Mouse (Mus musculus): ENCODE results near the gene Ier5l.

Ier5l gene

GRCm38 (mm10) chr2:30456104-30456980 lies 17.7 kb downstream of the Ier5l start:
- H3K36me3 ChIP-seq (ENCODE audit: control insufficient read depth, insufficient read depth, low read length, poor library complexity, severe bottlenecking): no peaks in the 10 kb centered on the region
- no peak for DNase-seq (ENCODE audit: low read depth, low spot score)
- no peaks in the 10 kb centered on the region for H3K27me3 ChIP-seq (ENCODE audit: control insufficient read depth, insufficient read depth, low read length, poor library complexity, severe bottlenecking)

GRCm38 (mm10) chr2:30454587-30454986 lies 19.4 kb downstream of the Ier5l start:
- no peaks in the 10 kb centered on the region for H3K27me3 ChIP-seq (ENCODE audit: control insufficient read depth, insufficient read depth, low read length, poor library complexity, severe bottlenecking)
- no peak for DNase-seq (ENCODE audit: low read depth, low spot score)
- H3K36me3 ChIP-seq (ENCODE audit: control insufficient read depth, insufficient read depth, low read length, poor library complexity, severe bottlenecking): no peaks in the 10 kb centered on the region

GRCm38 (mm10) chr2:30453570-30453969 lies 20.4 kb downstream of the Ier5l start:
- Histone ChIP-seq H3K36me3 (ENCODE audit: control insufficient read depth, insufficient read depth, low read length, poor library complexity, severe bottlenecking) (no peaks in the 10 kb centered on the region), H3K27me3 (ENCODE audit: control insufficient read depth, insufficient read depth, low read length, poor library complexity, severe bottlenecking) (no peaks in the 10 kb centered on the region)
- no peak for DNase-seq (ENCODE audit: low read depth, low spot score)

GRCm38 (mm10) chr2:30451525-30451924 lies 22.5 kb downstream of the Ier5l start:
- H3K36me3 ChIP-seq (ENCODE audit: control insufficient read depth, insufficient read depth, low read length, poor library complexity, severe bottlenecking): no peaks in the 10 kb centered on the region
- DNase-seq (ENCODE audit: low read depth, low spot score): no peak

GRCm38 (mm10) chr2:30450530-30450929 lies 23.5 kb downstream of the Ier5l start:
- no peaks in the 10 kb centered on the region for H3K36me3 ChIP-seq (ENCODE audit: control insufficient read depth, insufficient read depth, low read length, poor library complexity, severe bottlenecking)

More at GRCm38 (mm10) chr2:30451525-30451924, 22.5 kb downstream of the Ier5l start:
- H3K27me3 ChIP-seq (ENCODE audit: control insufficient read depth, insufficient read depth, low read length, poor library complexity, severe bottlenecking): no peaks in the 10 kb centered on the region

GRCm38 (mm10) chr2:30448371-30448770 lies 25.6 kb downstream of the Ier5l start:
- no peaks in the 10 kb centered on the region; the same call in 1 of the 2 replicates for H3K36me3 ChIP-seq (ENCODE audit: control insufficient read depth, insufficient read depth, low read length, poor library complexity, severe bottlenecking)
- H3K27me3 ChIP-seq (ENCODE audit: control insufficient read depth, insufficient read depth, low read length, poor library complexity, severe bottlenecking): no peaks in the 10 kb centered on the region
- no peak for DNase-seq (ENCODE audit: low read depth, low spot score)

More at GRCm38 (mm10) chr2:30450530-30450929, 23.5 kb downstream of the Ier5l start:
- peak; percentile 53 for DNase-seq (ENCODE audit: low read depth, low spot score)
- no peaks in the 10 kb centered on the region for H3K27me3 ChIP-seq (ENCODE audit: control insufficient read depth, insufficient read depth, low read length, poor library complexity, severe bottlenecking)

GRCm38 (mm10) chr2:30446891-30447826 lies 26.9 kb downstream of the Ier5l start:
- Histone ChIP-seq H3K27me3 (ENCODE audit: control insufficient read depth, insufficient read depth, low read length, poor library complexity, severe bottlenecking) (no peaks in the 10 kb centered on the region), H3K36me3 (ENCODE audit: control insufficient read depth, insufficient read depth, low read length, poor library complexity, severe bottlenecking) (no peaks in the 10 kb centered on the region; the same call in 1 of the 2 replicates)
- DNase-seq (ENCODE audit: low read depth, low spot score): no peak

GRCm38 (mm10) chr2:30445312-30445711 lies 28.7 kb downstream of the Ier5l start:
- no peak for DNase-seq (ENCODE audit: low read depth, low spot score)
- Histone ChIP-seq H3K36me3 (ENCODE audit: control insufficient read depth, insufficient read depth, low read length, poor library complexity, severe bottlenecking) (no peaks in the 10 kb centered on the region; the same call in none of the 2 replicates), H3K27me3 (ENCODE audit: control insufficient read depth, insufficient read depth, low read length, poor library complexity, severe bottlenecking) (no peaks in the 10 kb centered on the region)

- DNase-seq (ENCODE audit: low read depth, low spot score): no peak
- no peaks in the 10 kb centered on the region for H3K27me3 ChIP-seq (ENCODE audit: control insufficient read depth, insufficient read depth, low read length, poor library complexity, severe bottlenecking)
- H3K36me3 ChIP-seq (ENCODE audit: control insufficient read depth, insufficient read depth, low read length, poor library complexity, severe bottlenecking): peaks cover 2% of the 10 kb centered on the region
These were observed 29.6 kb downstream of the Ier5l start for GRCm38 (mm10) chr2:30444450-30444849.

GRCm38 (mm10) chr2:30444006-30444405 lies 30.0 kb downstream of the Ier5l start:
- Histone ChIP-seq H3K36me3 (ENCODE audit: control insufficient read depth, insufficient read depth, low read length, poor library complexity, severe bottlenecking) (peaks cover 2% of the 10 kb centered on the region), H3K27me3 (ENCODE audit: control insufficient read depth, insufficient read depth, low read length, poor library complexity, severe bottlenecking) (no peaks in the 10 kb centered on the region)
- DNase-seq (ENCODE audit: low read depth, low spot score): no peak

- peaks cover 2% of the 10 kb centered on the region for H3K36me3 ChIP-seq (ENCODE audit: control insufficient read depth, insufficient read depth, low read length, poor library complexity, severe bottlenecking)
- DNase-seq (ENCODE audit: low read depth, low spot score): no peak
These were observed 30.7 kb downstream of the Ier5l start for GRCm38 (mm10) chr2:30443281-30443680.

GRCm38 (mm10) chr2:30442498-30442890 lies 31.5 kb downstream of the Ier5l start:
- peak; percentile 18 for DNase-seq (ENCODE audit: low read depth, low spot score)
- no peaks in the 10 kb centered on the region for H3K27me3 ChIP-seq (ENCODE audit: control insufficient read depth, insufficient read depth, low read length, poor library complexity, severe bottlenecking)
- H3K36me3 ChIP-seq (ENCODE audit: control insufficient read depth, insufficient read depth, low read length, poor library complexity, severe bottlenecking): peaks cover 5% of the 10 kb centered on the region

More at GRCm38 (mm10) chr2:30443281-30443680, 30.7 kb downstream of the Ier5l start:
- H3K27me3 ChIP-seq (ENCODE audit: control insufficient read depth, insufficient read depth, low read length, poor library complexity, severe bottlenecking): no peaks in the 10 kb centered on the region

GRCm38 (mm10) chr2:30441518-30442497 lies 32.2 kb downstream of the Ier5l start:
- H3K36me3 ChIP-seq (ENCODE audit: control insufficient read depth, insufficient read depth, low read length, poor library complexity, severe bottlenecking): peaks cover 5% of the 10 kb centered on the region
- DNase-seq (ENCODE audit: low read depth, low spot score): peak; percentile 96
- no peaks in the 10 kb centered on the region for H3K27me3 ChIP-seq (ENCODE audit: control insufficient read depth, insufficient read depth, low read length, poor library complexity, severe bottlenecking)
